Mouse (Mus musculus) cerebellum, adult 2 months (tissue): Measurements from ENCODE around the gene Fat2. TPM values are rescaled to one million over a fixed set of nuclear protein-coding genes. Genes with fewer than 3 reads are reported as not detected.

Source experiments
- DNase-seq, 2 experiments: peaks; one replicate each; pipeline ENCODE4 v3.0.0; 2021
- H3K27ac ChIP-seq: fragments of 200-500 bp; 2 replicates; pipeline ENCODE4 v1.5.1; 2012; ENCODE audit warnings: low read length, control low read depth, inconsistent platforms; ENCODE audit not compliant: insufficient read depth
- H3K27me3 ChIP-seq: fragments of 200-500 bp; 2 replicates; pipeline ENCODE4 v1.6.1; 2012; ENCODE audit warnings: inconsistent platforms, mild to moderate bottlenecking, low read length, moderate library complexity; ENCODE audit not compliant: control insufficient read depth, insufficient read depth
- H3K4me1 ChIP-seq: fragments of 200-500 bp; 2 replicates; pipeline ENCODE4 v1.6.1; 2011; ENCODE audit warnings: low read length; ENCODE audit not compliant: control insufficient read depth, insufficient read depth
- H3K4me3 ChIP-seq: fragments of 200-500 bp; replicated peaks from 2 replicates; pipeline ENCODE3; 2011; ENCODE audit warnings: mild to moderate bottlenecking, low read depth, low read length, control low read depth; ENCODE audit not compliant: insufficient read depth
- CTCF ChIP-seq: fragments of 200-500 bp; IDR thresholded peaks from 2 replicates; pipeline ENCODE4 v1.5.1; 2011; ENCODE audit warnings: low read depth, mild to moderate bottlenecking, control low read depth, low read length, moderate library complexity, borderline replicate concordance; ENCODE audit not compliant: insufficient read depth
- POLR2A ChIP-seq: fragments of 200-500 bp; IDR thresholded peaks from 2 replicates; pipeline ENCODE4 v1.6.1; 2011; ENCODE audit warnings: low read length, control low read depth, borderline replicate concordance; ENCODE audit not compliant: insufficient read depth
- WGBS: fragments of 180-500 bp; shearing (Covaris S2); methylation state at CpG from one replicate; pipeline ENCODE4 v1.1.7; 2018; 5-methylcytosine and 5-hydroxymethylcytosine counted together
- polyA plus RNA-seq: library from polyadenylated mRNA; depleted of rRNA; stranded (reverse); fragments of >200 nt; gene quantifications from 2 replicates; pipeline ENCODE4 v1.2.3, GENCODE M21; 2012

Gene Fat2
- polyA plus RNA-seq, 1 experiment, result 86.7 TPM

- Histone ChIP-seq H3K27ac (peak overlapping the region; percentile 81), H3K4me3 (no peak overlapping the region), H3K27me3 (no peaks in the 10 kb centered on the region), H3K4me1 (peaks cover 56% of the 10 kb centered on the region)
- DNase-seq, result no peak
- WGBS, result 60% methylated on average over 2 of the region's 2 CpGs
- TF ChIP-seq POLR2A (no peak), CTCF (no peak)
Measured at GRCm38 (mm10) chr11:55340789-55341188, 4.4 kb upstream of the Fat2 start.

GRCm38 (mm10) chr11:55337032-55337769 lies 837 bp upstream of the Fat2 start:
- 15% methylated on average over 5 of the region's 5 CpGs for WGBS
- no peaks in the 10 kb centered on the region for H3K27me3 ChIP-seq
- peak; percentile 54 to 57 for DNase-seq
- H3K4me1 ChIP-seq, result peaks cover 25% of the 10 kb centered on the region; the same call in 1 of the 2 replicates
- no peak for TF ChIP-seq CTCF
- no peak for TF ChIP-seq POLR2A
- peak overlapping the region; percentile 98 for H3K27ac ChIP-seq
- H3K4me3 ChIP-seq, result peak overlapping the region; percentile 97

- H3K27ac ChIP-seq, result peak overlapping the region; percentile 91
- TF ChIP-seq CTCF (no peak), POLR2A (no peak)
- peaks cover 14% of the 10 kb centered on the region; the same call in 1 of the 2 replicates for H3K4me1 ChIP-seq
- 13% methylated on average over 14 of the region's 14 CpGs for WGBS
- H3K4me3 ChIP-seq, result peak overlapping the region; percentile 97
- peak; percentile 62 to 71 for DNase-seq
- no peaks in the 10 kb centered on the region for H3K27me3 ChIP-seq
Measured at GRCm38 (mm10) chr11:55335314-55336076, 869 bp downstream of the Fat2 start.

- H3K4me3 ChIP-seq, result peak overlapping the region; percentile 97
- TF ChIP-seq POLR2A (peak; percentile 29; the same call in 1 of the 2 replicates), CTCF (no peak)
- DNase-seq, result peak; percentile 57 to 70
- 11% methylated on average over 4 of the region's 4 CpGs for WGBS
- peak overlapping the region; percentile 91 for H3K27ac ChIP-seq
- H3K4me1 ChIP-seq, result peaks cover 20% of the 10 kb centered on the region; the same call in 1 of the 2 replicates
- H3K27me3 ChIP-seq, result no peaks in the 10 kb centered on the region
Measured at GRCm38 (mm10) chr11:55334545-55334944, 1.8 kb downstream of the Fat2 start.

GRCm38 (mm10) chr11:55334063-55334462 lies 2.3 kb downstream of the Fat2 start:
- 7% methylated on average over 6 of the region's 6 CpGs for WGBS
- DNase-seq, result peak; percentile 55 to 59
- TF ChIP-seq CTCF (no peak), POLR2A (no peak)
- Histone ChIP-seq H3K27ac (peak overlapping the region; percentile 91), H3K27me3 (no peaks in the 10 kb centered on the region), H3K4me3 (peak overlapping the region; percentile 97), H3K4me1 (peaks cover 23% of the 10 kb centered on the region)

GRCm38 (mm10) chr11:55329868-55330772 lies 6.2 kb downstream of the Fat2 start:
- TF ChIP-seq POLR2A (no peak), CTCF (no peak)
- Histone ChIP-seq H3K4me1 (peaks cover 28% of the 10 kb centered on the region), H3K27ac (peak overlapping the region; percentile 63; the same call in 1 of the 2 replicates), H3K4me3 (peak overlapping the region; percentile 64), H3K27me3 (no peaks in the 10 kb centered on the region)
- WGBS, result 10% methylated on average over 16 of the region's 16 CpGs
- peak in 1 of 2 experiments; percentile 53 for DNase-seq

GRCm38 (mm10) chr11:55327558-55328409 lies 8.6 kb downstream of the Fat2 start:
- DNase-seq, result peak; percentile 83 to 90
- peaks cover 31% of the 10 kb centered on the region for H3K4me1 ChIP-seq
- peak overlapping the region; percentile 77 for H3K27ac ChIP-seq
- no peak for TF ChIP-seq CTCF
- no peak for TF ChIP-seq POLR2A
- no peaks in the 10 kb centered on the region for H3K27me3 ChIP-seq
- 11% methylated on average over 9 of the region's 9 CpGs for WGBS
- H3K4me3 ChIP-seq, result peak overlapping the region; percentile 54
